Comparison of ENCODE assay signal across 11 mouse cellular contexts in genomic region chr1:95218912-95219311, GRCm38 (mm10).
DNase-seq lines count a peak whose midpoint lies in the region; ATAC-seq and TF ChIP-seq lines count a peak whose summit lies in the region.
"Had no signal": no experiment of that assay in that cellular context is flagged by ENCODE, and none has a peak within 500 bp of the region (broad histone marks: within the 10 kb centered on the region; RNA-seq: fewer than 3 reads in every experiment).

No protein-coding gene starts in this region.

- no peak overlapping the region for H3K9ac ChIP-seq in midbrain, embryonic 15.5 days
- H3K9ac ChIP-seq in midbrain, embryonic 11.5 days (ENCODE audit: low read length), result no peak overlapping the region

- WGBS in midbrain, embryonic 15.5 days, result 86% methylated on average over 1 of the region's 1 CpGs
- 91% methylated on average over 1 of the region's 1 CpGs for WGBS in midbrain, embryonic 11.5 days

- no peak overlapping the region for H3K4me2 ChIP-seq in midbrain, embryonic 15.5 days
- no peak overlapping the region for H3K4me2 ChIP-seq in midbrain, embryonic 11.5 days

- intact Hi-C loops in left cerebral cortex, adult 2 months (cut with DNase I), result no loop called here

- no peaks in the 10 kb centered on the region for H3K9me3 ChIP-seq in midbrain, embryonic 15.5 days
- no peaks in the 10 kb centered on the region for H3K9me3 ChIP-seq in midbrain, embryonic 11.5 days (ENCODE audit: control insufficient read depth, low read length)
- H3K9me3 ChIP-seq: limb, embryonic 10.5 days had no signal

- peak; percentile 70; the same call in 1 of the 2 replicates for ATAC-seq in midbrain, embryonic 15.5 days (replicated peaks)
- ATAC-seq in midbrain, embryonic 11.5 days (ENCODE audit: low FRiP score), result no peak
- ATAC-seq: Patski had no signal

- no peak for TF ChIP-seq CTCF in left cerebral cortex, adult 2 months (IDR thresholded peaks at IDR 0.05)

- no peaks in the 10 kb centered on the region for H3K27me3 ChIP-seq in midbrain, embryonic 15.5 days (replicated peaks)
- no peaks in the 10 kb centered on the region for H3K27me3 ChIP-seq in midbrain, embryonic 11.5 days (ENCODE audit: control insufficient read depth, insufficient read depth, low read length)
- H3K27me3 ChIP-seq: Patski had no signal

- no peak overlapping the region for H3K4me3 ChIP-seq in midbrain, embryonic 15.5 days
- no peak overlapping the region for H3K4me3 ChIP-seq in midbrain, embryonic 11.5 days (ENCODE audit: low read depth, low read length)
- H3K4me3 ChIP-seq in left cerebral cortex, adult 2 months, result no peak overlapping the region
- H3K4me3 ChIP-seq: limb, embryonic 10.5 days had no signal

- no peaks in the 10 kb centered on the region for H3K4me1 ChIP-seq in midbrain, embryonic 15.5 days
- no peaks in the 10 kb centered on the region for H3K4me1 ChIP-seq in midbrain, embryonic 11.5 days (ENCODE audit: control insufficient read depth, insufficient read depth, low read length)
- H3K4me1 ChIP-seq: limb, embryonic 10.5 days had no signal

- no peaks in the 10 kb centered on the region for H3K36me3 ChIP-seq in midbrain, embryonic 15.5 days (replicated peaks)
- H3K36me3 ChIP-seq in midbrain, embryonic 11.5 days (ENCODE audit: control insufficient read depth, insufficient read depth, low read length), result no peaks in the 10 kb centered on the region
- H3K36me3 ChIP-seq: limb, embryonic 10.5 days had no signal

- H3K27ac ChIP-seq in midbrain, embryonic 15.5 days, result no peak overlapping the region
- no peak overlapping the region for H3K27ac ChIP-seq in midbrain, embryonic 11.5 days (ENCODE audit: low read depth, low read length)
- no peak overlapping the region for H3K27ac ChIP-seq in left cerebral cortex, adult 2 months
- H3K27ac ChIP-seq: limb, embryonic 10.5 days had no signal

- peak; percentile 62 to 85 for DNase-seq in cerebellum, postnatal 14 days
- no peak for DNase-seq in cerebellum, adult 8-10 months
- no peak for DNase-seq in midbrain, embryonic 11.5 days (ENCODE audit: low spot score, missing footprints)
- DNase-seq in left cerebral cortex, adult 2 months (ENCODE audit: extremely low spot score in 1 of 2, low spot score in 2 of 2), result peak; percentile 10 to 14
- peak; percentile 25 for DNase-seq in right cerebral cortex, postnatal 4 days
- DNase-seq in thymus, postnatal 4 days, result no peak
- DNase-seq in thymus, postnatal 10 days (ENCODE audit: low spot score in 2 of 2), result no peak
- DNase-seq: spleen, adult 18-20 months had no signal

Comparison
In these comparisons a context has a peak if more than half of its experiments do, and no peak if none do; other contexts are left out.
1. DNase-seq: peak in cerebellum, postnatal 14 days (2 of 2), left cerebral cortex, adult 2 months (2 of 2) and right cerebral cortex, postnatal 4 days (single experiment); none in cerebellum, adult 8-10 months (single experiment), midbrain, embryonic 11.5 days (single experiment), thymus, postnatal 4 days (single experiment) and thymus, postnatal 10 days (0 of 2).